Mouse (Mus musculus) brain, embryonic 14.5 days (tissue): Measurements from ENCODE around the gene Urm1.

Source experiments
- CTCF ChIP-seq: fragments of 200-500 bp; IDR thresholded peaks from 2 replicates; pipeline ENCODE4 v1.5.1; 2012; ENCODE audit warnings: inconsistent platforms, mild to moderate bottlenecking, moderate library complexity, borderline replicate concordance; ENCODE audit not compliant: insufficient read depth, insufficient read length; ENCODE audit errors: extremely low read depth
- POLR2A ChIP-seq: fragments of 200-500 bp; IDR thresholded peaks from 2 replicates; pipeline ENCODE4 v1.6.1; 2012; ENCODE audit warnings: mild to moderate bottlenecking, inconsistent platforms, borderline replicate concordance; ENCODE audit not compliant: poor library complexity, insufficient read depth, insufficient read length, severe bottlenecking; ENCODE audit errors: extremely low read depth

- TF ChIP-seq CTCF (no peak), POLR2A (no peak)
Measured at GRCm38 (mm10) chr2:29844115-29844514, 24.2 kb downstream of the Urm1 start.
